Mouse (Mus musculus) hindbrain, embryonic 12.5 days (tissue): ENCODE measurements at regions not wholly inside any gene's neighbourhood (a gene's known extent, or its start where the extent isn't known, plus 50 kb on each side); places are given as distances from the start of the nearest gene placed in this dataset.

ENCODE experiments used
- ATAC-seq: fragments of 200-750 bp; cut with Nextera tagmentation; 2 replicates; pipeline ENCODE4 v1.8.0; 2017; ENCODE audit warnings: moderate TSS enrichment; ENCODE audit not compliant: low FRiP score
- H3K27ac ChIP-seq: fragments of 300-500 bp; sonication (generic); 2 replicates; pipeline ENCODE4 v1.5.1; 2016; ENCODE audit warnings: mild to moderate bottlenecking
- H3K27me3 ChIP-seq: fragments of 300-500 bp; sonication (generic); 2 replicates; pipeline ENCODE4 v1.6.1; 2016; ENCODE audit warnings: mild to moderate bottlenecking
- H3K36me3 ChIP-seq: fragments of 300-500 bp; sonication (generic); 2 replicates; pipeline ENCODE4 v1.6.1; 2016; ENCODE audit warnings: mild to moderate bottlenecking
- H3K4me1 ChIP-seq: fragments of 300-500 bp; sonication (generic); 2 replicates; pipeline ENCODE4 v1.6.1; 2016
- H3K4me2 ChIP-seq: fragments of 300-500 bp; sonication (generic); replicated peaks from 2 replicates; pipeline ENCODE4 v1.6.1; 2016; ENCODE audit warnings: mild to moderate bottlenecking
- H3K4me3 ChIP-seq: fragments of 300-500 bp; sonication (generic); 2 replicates; pipeline ENCODE4 v1.5.1; 2016; ENCODE audit warnings: mild to moderate bottlenecking
- H3K9ac ChIP-seq: fragments of 300-500 bp; sonication (generic); 2 replicates; pipeline ENCODE4 v1.6.1; 2016; ENCODE audit warnings: mild to moderate bottlenecking, moderate library complexity
- H3K9me3 ChIP-seq: fragments of 300-500 bp; sonication (generic); replicated peaks from 2 replicates; pipeline ENCODE4 v1.6.1; 2016; ENCODE audit warnings: mild to moderate bottlenecking
- WGBS: fragments of 180-500 bp; shearing (Covaris S2); methylation state at CpG from one replicate; pipeline ENCODE4 v1.1.7; 2016; 5-methylcytosine and 5-hydroxymethylcytosine counted together

GRCm38 (mm10) chr8:78023936-78024335 lies 189.2 kb upstream of the Ttc29 start:
- Histone ChIP-seq H3K27me3 (no peaks in the 10 kb centered on the region), H3K9ac (no peak overlapping the region), H3K36me3 (no peaks in the 10 kb centered on the region), H3K9me3 (no peaks in the 10 kb centered on the region), H3K4me3 (no peak overlapping the region), H3K27ac (no peak overlapping the region), H3K4me2 (no peak overlapping the region), H3K4me1 (peaks cover 9% of the 10 kb centered on the region; the same call in 1 of the 2 replicates)
- no peak for ATAC-seq
- 68% methylated on average over 4 of the region's 4 CpGs for WGBS

GRCm38 (mm10) chr8:78024964-78025363 lies 188.1 kb upstream of the Ttc29 start:
- Histone ChIP-seq H3K27me3 (no peaks in the 10 kb centered on the region), H3K9ac (no peak overlapping the region), H3K4me3 (no peak overlapping the region), H3K4me1 (peaks cover 9% of the 10 kb centered on the region; the same call in 1 of the 2 replicates), H3K4me2 (no peak overlapping the region), H3K9me3 (no peaks in the 10 kb centered on the region), H3K27ac (no peak overlapping the region), H3K36me3 (no peaks in the 10 kb centered on the region)
- 90% methylated on average over 5 of the region's 5 CpGs for WGBS
- no peak for ATAC-seq

- WGBS: 85% methylated on average over 2 of the region's 2 CpGs
- H3K9ac ChIP-seq: no peak overlapping the region
- no peaks in the 10 kb centered on the region for H3K36me3 ChIP-seq
- no peak overlapping the region for H3K27ac ChIP-seq
- no peaks in the 10 kb centered on the region for H3K9me3 ChIP-seq
- no peak overlapping the region for H3K4me3 ChIP-seq
- no peaks in the 10 kb centered on the region for H3K27me3 ChIP-seq
- ATAC-seq: no peak
- H3K4me2 ChIP-seq: no peak overlapping the region
- peaks cover 9% of the 10 kb centered on the region; the same call in 1 of the 2 replicates for H3K4me1 ChIP-seq
Measured at GRCm38 (mm10) chr8:78027371-78027770, 185.7 kb upstream of the Ttc29 start.

GRCm38 (mm10) chr8:78028928-78029327 lies 184.2 kb upstream of the Ttc29 start:
- H3K36me3 ChIP-seq: no peaks in the 10 kb centered on the region
- H3K4me1 ChIP-seq: peaks cover under 1% of the 10 kb centered on the region; the same call in 1 of the 2 replicates
- ATAC-seq: no peak
- no peak overlapping the region for H3K9ac ChIP-seq
- no peak overlapping the region for H3K4me3 ChIP-seq
- no peaks in the 10 kb centered on the region for H3K27me3 ChIP-seq
- 76% methylated on average over 1 of the region's 1 CpGs for WGBS
- no peak overlapping the region for H3K27ac ChIP-seq
- H3K4me2 ChIP-seq: no peak overlapping the region
- no peaks in the 10 kb centered on the region for H3K9me3 ChIP-seq

- H3K4me1 ChIP-seq: no peaks in the 10 kb centered on the region
- H3K27me3 ChIP-seq: no peaks in the 10 kb centered on the region
- H3K9me3 ChIP-seq: no peaks in the 10 kb centered on the region
- no peak overlapping the region for H3K9ac ChIP-seq
- H3K36me3 ChIP-seq: no peaks in the 10 kb centered on the region
- H3K27ac ChIP-seq: no peak overlapping the region
- WGBS: 78% methylated on average over 4 of the region's 4 CpGs
- no peak overlapping the region for H3K4me2 ChIP-seq
- no peak overlapping the region for H3K4me3 ChIP-seq
- ATAC-seq: no peak
Measured at GRCm38 (mm10) chr8:78031811-78032210, 181.3 kb upstream of the Ttc29 start.

GRCm38 (mm10) chr8:78034687-78035086 lies 178.4 kb upstream of the Ttc29 start:
- no peaks in the 10 kb centered on the region for H3K4me1 ChIP-seq
- 84% methylated on average over 4 of the region's 4 CpGs for WGBS
- no peak for ATAC-seq
- H3K4me3 ChIP-seq: no peak overlapping the region
- no peaks in the 10 kb centered on the region for H3K27me3 ChIP-seq
- no peak overlapping the region for H3K4me2 ChIP-seq
- H3K36me3 ChIP-seq: no peaks in the 10 kb centered on the region
- no peaks in the 10 kb centered on the region for H3K9me3 ChIP-seq
- no peak overlapping the region for H3K27ac ChIP-seq
- no peak overlapping the region for H3K9ac ChIP-seq

- no peak overlapping the region for H3K9ac ChIP-seq
- H3K27ac ChIP-seq: no peak overlapping the region
- no peaks in the 10 kb centered on the region for H3K4me1 ChIP-seq
- no peaks in the 10 kb centered on the region for H3K9me3 ChIP-seq
- WGBS: 63% methylated on average over 1 of the region's 1 CpGs
- H3K27me3 ChIP-seq: no peaks in the 10 kb centered on the region
- H3K4me3 ChIP-seq: no peak overlapping the region
- H3K36me3 ChIP-seq: no peaks in the 10 kb centered on the region
- H3K4me2 ChIP-seq: no peak overlapping the region
- no peak for ATAC-seq
Measured at GRCm38 (mm10) chr8:78037218-78037617, 175.9 kb upstream of the Ttc29 start.

GRCm38 (mm10) chr8:78046691-78047090 lies 166.4 kb upstream of the Ttc29 start:
- H3K9me3 ChIP-seq: no peaks in the 10 kb centered on the region
- no peak for ATAC-seq
- 86% methylated on average over 3 of the region's 3 CpGs for WGBS
- H3K4me3 ChIP-seq: no peak overlapping the region
- H3K36me3 ChIP-seq: no peaks in the 10 kb centered on the region
- no peaks in the 10 kb centered on the region for H3K27me3 ChIP-seq
- no peak overlapping the region for H3K9ac ChIP-seq
- H3K4me2 ChIP-seq: no peak overlapping the region
- no peaks in the 10 kb centered on the region for H3K4me1 ChIP-seq
- no peak overlapping the region for H3K27ac ChIP-seq

GRCm38 (mm10) chr8:78050768-78051167 lies 162.3 kb upstream of the Ttc29 start:
- Histone ChIP-seq H3K4me2 (no peak overlapping the region), H3K4me1 (peaks cover 7% of the 10 kb centered on the region), H3K27ac (no peak overlapping the region), H3K9me3 (no peaks in the 10 kb centered on the region), H3K27me3 (no peaks in the 10 kb centered on the region), H3K9ac (no peak overlapping the region), H3K36me3 (no peaks in the 10 kb centered on the region), H3K4me3 (no peak overlapping the region)
- ATAC-seq: no peak
- WGBS: 75% methylated on average over 3 of the region's 3 CpGs

- Histone ChIP-seq H3K27ac (no peak overlapping the region), H3K9me3 (no peaks in the 10 kb centered on the region), H3K27me3 (no peaks in the 10 kb centered on the region), H3K9ac (no peak overlapping the region), H3K4me1 (peaks cover 7% of the 10 kb centered on the region), H3K4me3 (no peak overlapping the region), H3K4me2 (no peak overlapping the region), H3K36me3 (no peaks in the 10 kb centered on the region)
- WGBS: 11% methylated on average over 5 of the region's 5 CpGs
- no peak for ATAC-seq
Measured at GRCm38 (mm10) chr8:78054435-78054834, 158.7 kb upstream of the Ttc29 start.

GRCm38 (mm10) chr8:78054920-78055319 lies 158.2 kb upstream of the Ttc29 start:
- Histone ChIP-seq H3K9ac (no peak overlapping the region), H3K4me3 (no peak overlapping the region), H3K27ac (no peak overlapping the region), H3K4me2 (no peak overlapping the region), H3K9me3 (no peaks in the 10 kb centered on the region), H3K4me1 (peaks cover 7% of the 10 kb centered on the region), H3K36me3 (no peaks in the 10 kb centered on the region), H3K27me3 (no peaks in the 10 kb centered on the region)
- ATAC-seq: no peak
- 11% methylated on average over 8 of the region's 8 CpGs for WGBS

GRCm38 (mm10) chr8:78055531-78055930 lies 157.6 kb upstream of the Ttc29 start:
- Histone ChIP-seq H3K9ac (no peak overlapping the region), H3K4me3 (no peak overlapping the region), H3K4me1 (peaks cover 7% of the 10 kb centered on the region), H3K27ac (no peak overlapping the region), H3K9me3 (no peaks in the 10 kb centered on the region), H3K36me3 (no peaks in the 10 kb centered on the region), H3K27me3 (no peaks in the 10 kb centered on the region), H3K4me2 (no peak overlapping the region)
- 50% methylated on average over 3 of the region's 3 CpGs for WGBS
- ATAC-seq: no peak

- 76% methylated on average over 4 of the region's 4 CpGs for WGBS
- H3K9me3 ChIP-seq: no peaks in the 10 kb centered on the region
Measured at GRCm38 (mm10) chr8:78057357-78057756, 155.7 kb upstream of the Ttc29 start.

More at GRCm38 (mm10) chr8:78057357-78057756, 155.7 kb upstream of the Ttc29 start:
- H3K4me2 ChIP-seq: no peak overlapping the region
- no peak overlapping the region for H3K9ac ChIP-seq
- H3K27ac ChIP-seq: no peak overlapping the region
- no peak for ATAC-seq
- H3K27me3 ChIP-seq: no peaks in the 10 kb centered on the region
- no peaks in the 10 kb centered on the region for H3K36me3 ChIP-seq
- H3K4me3 ChIP-seq: no peak overlapping the region
- H3K4me1 ChIP-seq: peaks cover 7% of the 10 kb centered on the region
